Mouse (Mus musculus) limb, embryonic 15.5 days (tissue): ENCODE measurements at regions not wholly inside any gene's neighbourhood (a gene's known extent, or its start where the extent isn't known, plus 50 kb on each side); places are given as distances from the start of the nearest gene placed in this dataset.

ENCODE experiments used
- ATAC-seq: fragments of 200-750 bp; cut with Nextera tagmentation; 2 replicates; pipeline ENCODE4 v1.8.0; 2017; ENCODE audit warnings: low read depth, moderate TSS enrichment; ENCODE audit not compliant: insufficient number of reproducible peaks, low FRiP score, low TSS enrichment
- H3K27ac ChIP-seq: fragments of 300-500 bp; sonication (generic); 2 replicates; pipeline ENCODE4 v1.5.1; 2015; ENCODE audit warnings: moderate library complexity, mild to moderate bottlenecking, inconsistent platforms
- H3K27me3 ChIP-seq: fragments of 300-500 bp; sonication (generic); 2 replicates; pipeline ENCODE4 v1.6.1; 2015; ENCODE audit warnings: inconsistent platforms
- H3K36me3 ChIP-seq: fragments of 300-500 bp; sonication (generic); 2 replicates; pipeline ENCODE4 v1.6.1; 2015; ENCODE audit warnings: inconsistent platforms
- H3K4me1 ChIP-seq: fragments of 300-500 bp; sonication (generic); 2 replicates; pipeline ENCODE4 v1.6.1; 2015; ENCODE audit warnings: inconsistent platforms
- H3K4me2 ChIP-seq: fragments of 300-500 bp; sonication (generic); 2 replicates; pipeline ENCODE4 v1.6.1; 2015; ENCODE audit warnings: mild to moderate bottlenecking, inconsistent platforms
- H3K4me3 ChIP-seq: fragments of 300-500 bp; sonication (generic); 2 replicates; pipeline ENCODE4 v1.5.1; 2015; ENCODE audit warnings: mild to moderate bottlenecking, inconsistent platforms
- H3K9ac ChIP-seq: fragments of 300-500 bp; sonication (generic); 2 replicates; pipeline ENCODE4 v1.6.1; 2015; ENCODE audit warnings: inconsistent platforms
- H3K9me3 ChIP-seq: fragments of 300-500 bp; sonication (generic); 2 replicates; pipeline ENCODE4 v1.6.1; 2016; ENCODE audit warnings: inconsistent platforms
- WGBS: fragments of 180-500 bp; shearing (Covaris S2); methylation state at CpG from one replicate; pipeline ENCODE4 v1.1.7; 2015; 5-methylcytosine and 5-hydroxymethylcytosine counted together

GRCm38 (mm10) chr2:100088614-100089013, 1421.5 kb upstream of the Gm10800 start:
- ATAC-seq = 0 out of 2 replicates have a peak, but pooled peaks have one; percentile 4
- Histone ChIP-seq H3K36me3 (no peaks in the 10 kb centered on the region), H3K9me3 (no peaks in the 10 kb centered on the region), H3K4me1 (no peaks in the 10 kb centered on the region), H3K27ac (no peak overlapping the region), H3K9ac (no peak overlapping the region), H3K4me2 (no peak overlapping the region), H3K4me3 (no peak overlapping the region), H3K27me3 (no peaks in the 10 kb centered on the region)
- WGBS = 72% methylated on average over 4 of the region's 4 CpGs

GRCm38 (mm10) chr2:100077185-100077584, 1410.1 kb upstream of the Gm10800 start:
- H3K36me3 ChIP-seq = no peaks in the 10 kb centered on the region
- H3K9me3 ChIP-seq = no peaks in the 10 kb centered on the region
- H3K27ac ChIP-seq = no peak overlapping the region
- no peak overlapping the region for H3K4me3 ChIP-seq
- H3K27me3 ChIP-seq = no peaks in the 10 kb centered on the region
- H3K4me1 ChIP-seq = no peaks in the 10 kb centered on the region
- no peak overlapping the region for H3K9ac ChIP-seq
- WGBS = 31% methylated on average over 1 of the region's 1 CpGs
- no peak for ATAC-seq
- H3K4me2 ChIP-seq = no peak overlapping the region
